Mouse (Mus musculus) CH12.LX (cell line): ENCODE measurements at regions not wholly inside any gene's neighbourhood (a gene's known extent, or its start where the extent isn't known, plus 50 kb on each side); places are given as distances from the start of the nearest gene placed in this dataset.

Experiments
- CTCF ChIP-seq, 2 experiments: IDR thresholded peaks in 1 of 2; conservative IDR thresholded peaks in 1 of 2; 2 replicates each; pipeline ENCODE4 v1.5.1; 2011 to 2012; ENCODE audit warnings: low read depth in 2 of 2, low read length in 2 of 2, improper control_type of control experiment in 1 of 2, inconsistent platforms in 1 of 2, mild to moderate bottlenecking in 1 of 2, moderate library complexity in 1 of 2
- E2F4 ChIP-seq: IDR thresholded peaks from 2 replicates; pipeline ENCODE4 v1.6.1; 2011; ENCODE audit warnings: low read depth, low read length, improper control_type of control experiment; ENCODE audit not compliant: insufficient replicate concordance
- EP300 ChIP-seq: IDR thresholded peaks from 2 replicates; pipeline ENCODE4 v1.6.1; 2011; ENCODE audit warnings: low read length, improper control_type of control experiment
- ETS1 ChIP-seq: conservative IDR thresholded peaks from 2 replicates; pipeline ENCODE4 v1.6.1; 2012; ENCODE audit warnings: low read depth, mild to moderate bottlenecking, inconsistent platforms, low read length, improper control_type of control experiment, moderate library complexity
- GABPA ChIP-seq: IDR thresholded peaks from 2 replicates; pipeline ENCODE4 v1.6.1; 2012; ENCODE audit warnings: low read depth, low read length, improper control_type of control experiment, inconsistent platforms; ENCODE audit not compliant: insufficient replicate concordance
- KAT2A ChIP-seq: IDR thresholded peaks from 2 replicates; pipeline ENCODE4 v1.6.1; 2012; ENCODE audit warnings: low read length, improper control_type of control experiment, inconsistent platforms; ENCODE audit not compliant: insufficient replicate concordance
- MAFK ChIP-seq: IDR thresholded peaks from 2 replicates; pipeline ENCODE4 v1.6.1; 2011; ENCODE audit warnings: low read length, improper control_type of control experiment; ENCODE audit not compliant: insufficient replicate concordance
- MAZ ChIP-seq: IDR thresholded peaks from 2 replicates; pipeline ENCODE4 v1.6.1; 2012; ENCODE audit warnings: low read depth, mild to moderate bottlenecking, inconsistent platforms, low read length, improper control_type of control experiment, moderate library complexity
- NRF1 ChIP-seq: IDR thresholded peaks from 2 replicates; pipeline ENCODE4 v1.6.1; 2014; ENCODE audit warnings: low read depth, mild to moderate bottlenecking, inconsistent platforms, low read length, improper control_type of control experiment, moderate library complexity
- POLR2A ChIP-seq: IDR thresholded peaks from 2 replicates; pipeline ENCODE4 v1.6.1; 2011; ENCODE audit warnings: low read depth, mild to moderate bottlenecking, improper control_type of control experiment, low read length
- SIN3A ChIP-seq: IDR thresholded peaks from 2 replicates; pipeline ENCODE4 v1.6.1; 2012; ENCODE audit warnings: low read length, improper control_type of control experiment, inconsistent platforms
- TBP ChIP-seq: conservative IDR thresholded peaks from 2 replicates; pipeline ENCODE4 v1.6.1; 2011; ENCODE audit warnings: low read depth, low read length, improper control_type of control experiment
- TCF12 ChIP-seq: IDR thresholded peaks from 2 replicates; pipeline ENCODE4 v1.6.1; 2014; ENCODE audit warnings: low read depth, mild to moderate bottlenecking, inconsistent platforms, low read length, improper control_type of control experiment
- USF1 ChIP-seq: IDR thresholded peaks from 2 replicates; pipeline ENCODE4 v1.6.1; 2014; ENCODE audit warnings: low read depth, mild to moderate bottlenecking, inconsistent platforms, low read length, improper control_type of control experiment

DNA sequence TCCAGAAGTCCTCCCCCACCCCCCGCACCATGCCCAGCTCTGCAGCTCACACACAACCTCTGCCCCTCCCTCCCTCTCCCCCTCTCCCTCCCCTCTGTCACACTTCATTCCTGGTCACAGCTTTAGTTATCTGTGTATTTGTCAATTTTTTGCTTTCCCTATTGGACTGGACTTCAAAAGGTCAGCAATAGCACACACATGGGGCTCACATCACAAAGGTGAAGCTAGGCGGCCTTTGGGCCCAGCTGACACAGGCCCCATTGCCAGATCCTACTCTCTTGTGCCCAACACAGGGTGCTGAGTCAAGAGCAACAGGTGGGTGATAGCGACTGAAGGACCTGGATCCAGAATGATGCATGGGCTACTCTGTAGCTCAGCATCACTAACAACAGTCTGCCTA is 149.0 kb upstream of the Nectin1 start:
- TF ChIP-seq EP300 (no peak), KAT2A (no peak), CTCF (conservative IDR thresholded peaks at IDR 0.05 in 1 of 2, IDR thresholded peaks at IDR 0.05 in 1 of 2; ENCODE audit: low read depth in 2 of 2, low read length in 2 of 2) (no peak), TCF12 (no peak), TBP (no peak), E2F4 (no peak), POLR2A (no peak), MAZ (no peak), SIN3A (no peak), NRF1 (no peak), ETS1 (no peak), MAFK (no peak), GABPA (no peak), USF1 (no peak)
